Mouse (Mus musculus): ENCODE data around the gene Mup13. TPM values are rescaled to one million over a fixed set of nuclear protein-coding genes. Genes with fewer than 3 reads are reported as not detected.
"Not testable (repeated sequence)": the region's sequence is repeated elsewhere in the genome, so short reads cannot be mapped to it uniquely, and the experiment has no call there.

Mup13 gene
- total RNA-seq (2021): not detected
- long read RNA-seq, experiment 1: 0 reads
- long read RNA-seq, experiment 2: 0 reads

GRCm38 (mm10) chr4:61228186-61228585 is at the start of gene Mup13:
Mup13 (minus strand) TSS chr4:61228286.
- DNase-seq (ENCODE audit: low spot score in 2 of 2): not testable (repeated sequence)

Other genes with a start within 250 kb of the Mup13 start
- gene Mup14, start 75.7 kb upstream of the Mup13 start, total RNA-seq (2021): not detected
- gene Mup15, start 211.5 kb upstream of the Mup13 start, total RNA-seq (2021): not detected